Mouse (Mus musculus) liver, postnatal 0 days (tissue): Measurements from ENCODE around the gene Dcaf5. TPM values are rescaled to one million over a fixed set of nuclear protein-coding genes. Genes with fewer than 3 reads are reported as not detected.
"Not testable (repeated sequence)": the region's sequence is repeated elsewhere in the genome, so short reads cannot be mapped to it uniquely, and the experiment has no call there.

Experiments used
- ATAC-seq: fragments of 200-750 bp; cut with Nextera tagmentation; 2 replicates; pipeline ENCODE4 v1.8.0; 2017; ENCODE audit warnings: mild to moderate bottlenecking, moderate library complexity
- DNase-seq: peaks from one replicate; pipeline ENCODE4 v3.0.0-alpha.2; 2016
- H3K27ac ChIP-seq: fragments of 300-500 bp; sonication (generic); 2 replicates; pipeline ENCODE4 v1.5.1; 2014; ENCODE audit warnings: antibody characterized with exemption, moderate library complexity, mild to moderate bottlenecking, low read depth
- H3K27me3 ChIP-seq: fragments of 300-500 bp; sonication (generic); 2 replicates; pipeline ENCODE4 v1.6.1; 2014; ENCODE audit warnings: low read length, control low read depth, mixed read lengths; ENCODE audit not compliant: insufficient read depth
- H3K36me3 ChIP-seq: fragments of 300-500 bp; sonication (generic); replicated peaks from 2 replicates; pipeline ENCODE4 v1.6.1; 2014; ENCODE audit warnings: mild to moderate bottlenecking, control low read depth, low read length, moderate library complexity, mixed read lengths; ENCODE audit not compliant: insufficient read depth
- H3K4me1 ChIP-seq: fragments of 300-500 bp; sonication (generic); 2 replicates; pipeline ENCODE4 v1.6.1; 2014; ENCODE audit warnings: antibody characterized with exemption, mild to moderate bottlenecking, control low read depth; ENCODE audit not compliant: insufficient read depth
- H3K4me2 ChIP-seq: fragments of 300-500 bp; sonication (generic); 2 replicates; pipeline ENCODE4 v1.6.1; 2014; ENCODE audit warnings: low read depth, mild to moderate bottlenecking, low read length, moderate library complexity, mixed read lengths
- H3K4me3 ChIP-seq: fragments of 300-500 bp; sonication (generic); 2 replicates; pipeline ENCODE4 v1.5.1; 2014; ENCODE audit warnings: low read depth, low read length
- H3K9ac ChIP-seq: fragments of 300-500 bp; sonication (generic); replicated peaks from 2 replicates; pipeline ENCODE4 v1.6.1; 2014; ENCODE audit warnings: mild to moderate bottlenecking, moderate library complexity
- H3K9me3 ChIP-seq: fragments of 300-500 bp; sonication (generic); 2 replicates; pipeline ENCODE4 v1.6.1; 2016; ENCODE audit warnings: mild to moderate bottlenecking, control low read depth, low read length, mixed read lengths
- CTCF ChIP-seq: sonication (generic); IDR thresholded peaks from 2 replicates; pipeline ENCODE4 v1.5.1; 2016; ENCODE audit warnings: antibody characterized with exemption, low read depth
- EP300 ChIP-seq: IDR thresholded peaks from 2 replicates; pipeline ENCODE4 v1.6.1; 2016; ENCODE audit warnings: antibody characterized with exemption, low read depth, mild to moderate bottlenecking
- WGBS: fragments of 180-500 bp; shearing (Covaris S2); extraction: QIAGEN DNeasy Blood & Tissue Kit; methylation state at CpG from one replicate; pipeline ENCODE4 v1.1.7; 2014; ENCODE audit not compliant: insufficient replicate concordance; 5-methylcytosine and 5-hydroxymethylcytosine counted together
- polyA plus RNA-seq: library from polyadenylated mRNA; unstranded; fragments of >200 nt; fragmentation: Nextera tagmentation; extraction: Ambion mirVana; gene quantifications from 2 replicates; pipeline ENCODE4 v1.2.1, GENCODE M21; 2015

Gene Dcaf5
- polyA plus RNA-seq, 1 experiment from 2014 or later = 3.9 TPM

- H3K27ac ChIP-seq = peak overlapping the region; percentile 77
- H3K4me2 ChIP-seq = peak overlapping the region; percentile 83
- 18% methylated on average over 17 of the region's 17 CpGs for WGBS
- H3K27me3 ChIP-seq = no peaks in the 10 kb centered on the region
- ATAC-seq (no peak), DNase-seq (no peak)
- H3K36me3 ChIP-seq = no peaks in the 10 kb centered on the region
- H3K4me3 ChIP-seq = peak overlapping the region; percentile 73
- no peaks in the 10 kb centered on the region for H3K4me1 ChIP-seq
- TF ChIP-seq CTCF = no peak
- no peak for TF ChIP-seq EP300
- no peaks in the 10 kb centered on the region for H3K9me3 ChIP-seq
- peak overlapping the region; percentile 71 for H3K9ac ChIP-seq
Observed at GRCm38 (mm10) chr12:80463666-80464269, 27.4 kb upstream of the Dcaf5 start.

GRCm38 (mm10) chr12:80462942-80463651 is 26.7 kb upstream of the Dcaf5 start, which contains the start of gene Exd2:
Gene Exd2, plus strand, starts transcription at chr12:80463095.
- no peaks in the 10 kb centered on the region for H3K9me3 ChIP-seq
- H3K4me3 ChIP-seq = peak within 1 kb of the TSS; percentile 73
- no peak for TF ChIP-seq CTCF
- peak; percentile 51; the same call in 1 of the 2 replicates for TF ChIP-seq EP300
- H3K4me1 ChIP-seq = no peaks in the 10 kb centered on the region
- peak within 1 kb of the TSS; percentile 77 for H3K27ac ChIP-seq
- H3K9ac ChIP-seq = peak within 1 kb of the TSS; percentile 71
- DNase-seq (peak; percentile 90), ATAC-seq (peak; percentile 99)
- H3K36me3 ChIP-seq = no peaks in the 10 kb centered on the region
- H3K4me2 ChIP-seq = peak within 1 kb of the TSS; percentile 83
- H3K27me3 ChIP-seq = no peaks in the 10 kb centered on the region
- WGBS = under 1% methylated on average over 40 of the region's 45 CpGs

DNA sequence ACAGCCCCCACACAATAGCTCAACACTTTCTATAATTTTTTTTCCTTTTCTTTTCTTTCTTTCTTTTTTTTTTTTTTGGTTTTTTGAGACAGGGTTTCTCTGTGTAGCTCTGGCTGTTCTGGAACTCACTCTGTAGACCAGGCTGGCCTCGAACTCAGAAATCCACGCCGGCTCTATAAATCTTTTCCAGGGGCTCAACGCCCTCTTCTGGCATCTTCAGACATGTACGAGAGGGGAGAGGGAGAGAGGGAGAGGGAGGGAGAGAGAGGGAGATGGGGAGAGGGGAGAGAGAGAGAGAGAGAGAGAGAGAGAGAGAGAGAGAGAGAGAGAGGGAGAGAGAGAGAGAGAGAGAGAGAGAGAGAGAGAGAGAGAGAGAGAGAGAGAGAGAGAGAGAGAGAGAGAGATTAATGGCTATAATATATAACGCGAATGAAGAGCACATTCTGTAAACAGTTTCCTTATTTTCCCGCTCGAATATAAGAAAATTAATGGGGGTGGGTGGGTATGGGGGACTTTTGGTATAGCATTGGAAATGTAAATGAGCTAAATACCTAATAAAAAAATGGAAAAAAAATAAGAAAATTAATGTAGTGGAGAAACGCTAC is 26.0 kb upstream of the Dcaf5 start:
- not testable (repeated sequence) for H3K36me3 ChIP-seq, H3K9ac ChIP-seq, ATAC-seq, H3K4me1 ChIP-seq, H3K9me3 ChIP-seq, H3K27me3 ChIP-seq, DNase-seq
- Histone ChIP-seq H3K4me3 (peak overlapping the region; percentile 73), H3K4me2 (peak overlapping the region; percentile 83), H3K27ac (peak overlapping the region; percentile 77; the same call in 1 of the 2 replicates)
- 8% methylated on average over 10 of the region's 10 CpGs for WGBS
- peak; percentile 24; the same call in 1 of the 2 replicates for TF ChIP-seq CTCF

DNA sequence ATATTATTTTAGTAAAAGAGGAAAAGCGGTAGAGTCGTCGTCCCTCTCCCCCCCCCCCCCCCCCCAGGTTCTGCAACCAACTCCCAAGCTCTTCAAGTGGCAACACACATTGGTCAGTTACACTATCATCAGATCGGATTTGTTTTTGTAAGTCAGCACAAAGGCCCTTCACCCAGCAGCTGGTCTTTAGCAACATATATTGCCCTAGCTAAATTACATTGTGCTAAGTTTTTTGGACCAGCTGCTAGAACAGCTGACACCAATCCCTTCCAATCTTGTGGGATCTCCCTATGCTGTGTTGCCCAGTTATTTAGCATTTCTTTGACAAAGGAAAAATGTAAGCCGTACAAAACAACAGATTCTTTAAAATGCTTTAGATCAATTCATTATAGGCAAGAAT is 21.6 kb upstream of the Dcaf5 start:
- Histone ChIP-seq H3K27me3 (no peaks in the 10 kb centered on the region), H3K27ac (no peak overlapping the region), H3K9me3 (no peaks in the 10 kb centered on the region), H3K4me3 (no peak overlapping the region), H3K4me2 (no peak overlapping the region), H3K9ac (no peak overlapping the region), H3K4me1 (no peaks in the 10 kb centered on the region), H3K36me3 (no peaks in the 10 kb centered on the region)
- ATAC-seq (no peak), DNase-seq (no peak)
- TF ChIP-seq EP300 = no peak
- no peak for TF ChIP-seq CTCF
- WGBS = 81% methylated on average over 5 of the region's 5 CpGs

GRCm38 (mm10) chr12:80453506-80453905 is 17.1 kb upstream of the Dcaf5 start:
- 68% methylated on average over 1 of the region's 1 CpGs for WGBS
- TF ChIP-seq EP300 (no peak), CTCF (no peak)

GRCm38 (mm10) chr12:80444525-80445109 is 8.2 kb upstream of the Dcaf5 start:
- ATAC-seq (no peak), DNase-seq (no peak)
- Histone ChIP-seq H3K9me3 (no peaks in the 10 kb centered on the region), H3K4me2 (no peak overlapping the region), H3K9ac (no peak overlapping the region), H3K36me3 (no peaks in the 10 kb centered on the region), H3K27me3 (no peaks in the 10 kb centered on the region), H3K27ac (no peak overlapping the region), H3K4me3 (no peak overlapping the region), H3K4me1 (no peaks in the 10 kb centered on the region)
- 70% methylated on average over 9 of the region's 9 CpGs for WGBS
- no peak for TF ChIP-seq CTCF
- no peak for TF ChIP-seq EP300

More at GRCm38 (mm10) chr12:80453506-80453905, 17.1 kb upstream of the Dcaf5 start:
- Histone ChIP-seq H3K4me2 (no peak overlapping the region), H3K36me3 (no peaks in the 10 kb centered on the region), H3K4me1 (no peaks in the 10 kb centered on the region), H3K27ac (no peak overlapping the region), H3K9ac (no peak overlapping the region), H3K4me3 (no peak overlapping the region), H3K9me3 (no peaks in the 10 kb centered on the region), H3K27me3 (no peaks in the 10 kb centered on the region)
- no peak for DNase-seq
- ATAC-seq = no peak
